Mouse (Mus musculus) naive thymus-derived CD4-positive, alpha-beta T cell, adult 2 months (primary cell): Measurements from ENCODE around the gene Slc25a51.

Source experiments
- DNase-seq: peaks from one replicate; pipeline ENCODE4 v3.0.0-alpha.2; 2011; ENCODE audit warnings: low read depth

Slc25a51 gene

DNA sequence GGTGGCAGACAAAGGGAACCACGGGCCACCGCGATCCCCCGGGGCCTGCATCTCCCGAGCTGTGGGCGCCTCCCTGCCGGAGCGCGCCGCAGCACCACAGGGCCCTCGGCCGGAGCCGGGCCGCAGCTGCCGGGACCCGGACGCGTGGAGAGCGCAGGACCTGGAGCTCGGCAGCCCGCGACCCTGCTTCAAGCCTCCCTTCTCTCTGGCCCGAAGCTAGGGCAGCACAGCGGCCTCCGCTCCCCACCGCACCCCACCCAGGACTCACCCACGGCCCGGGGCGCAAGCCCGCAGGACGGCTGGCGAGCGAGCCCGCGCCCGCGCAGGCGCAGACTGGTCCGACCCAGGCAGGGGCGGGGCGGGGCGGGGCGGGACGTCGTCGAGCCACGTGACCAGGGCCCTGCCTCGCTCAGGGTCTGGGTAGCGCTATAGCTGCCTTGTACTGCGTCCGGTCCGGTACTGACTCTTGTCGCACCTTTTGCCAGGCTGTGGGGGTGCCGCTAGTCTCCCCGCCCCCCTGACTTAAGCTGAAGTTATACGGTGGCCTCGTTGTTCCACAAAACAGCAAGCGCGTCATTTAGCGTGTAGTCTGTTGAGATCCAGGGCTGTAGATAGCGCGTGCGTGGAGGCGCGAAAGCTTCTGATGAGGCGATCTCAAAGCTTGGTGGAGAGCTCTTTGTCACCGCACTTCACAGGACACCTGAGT lies at the start of gene Slc25a51:
Slc25a51 (minus strand) TSS at position 340 of the 706 bp plus-strand sequence.
- DNase-seq, result peak; percentile 96

- no peak for DNase-seq
These were observed 49.0 kb upstream of the Slc25a51 start for GRCm38 (mm10) chr4:45457543-45457942.

DNA sequence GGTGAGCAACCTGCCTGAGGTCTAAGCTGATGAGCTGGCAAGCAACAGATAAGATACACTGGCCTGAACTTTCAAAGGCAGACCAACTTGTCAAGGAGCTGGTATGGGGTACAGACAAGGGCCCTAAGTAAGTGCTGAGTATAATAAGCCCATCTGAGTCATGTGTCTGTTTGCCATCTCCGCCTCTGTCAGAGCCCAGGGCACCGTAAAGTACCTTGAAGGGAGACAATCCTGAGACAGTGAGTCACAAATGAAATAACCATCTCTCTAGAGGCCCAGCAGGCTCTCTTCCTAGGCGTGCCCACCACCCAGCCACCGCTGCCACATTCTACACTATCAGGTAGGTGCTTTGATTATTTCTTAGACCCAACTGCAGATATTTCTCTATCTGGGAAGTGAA lies 46.4 kb upstream of the Slc25a51 start:
- DNase-seq, result no peak

- DNase-seq, result no peak
These were observed 44.8 kb upstream of the Slc25a51 start for GRCm38 (mm10) chr4:45453271-45453851.

DNA sequence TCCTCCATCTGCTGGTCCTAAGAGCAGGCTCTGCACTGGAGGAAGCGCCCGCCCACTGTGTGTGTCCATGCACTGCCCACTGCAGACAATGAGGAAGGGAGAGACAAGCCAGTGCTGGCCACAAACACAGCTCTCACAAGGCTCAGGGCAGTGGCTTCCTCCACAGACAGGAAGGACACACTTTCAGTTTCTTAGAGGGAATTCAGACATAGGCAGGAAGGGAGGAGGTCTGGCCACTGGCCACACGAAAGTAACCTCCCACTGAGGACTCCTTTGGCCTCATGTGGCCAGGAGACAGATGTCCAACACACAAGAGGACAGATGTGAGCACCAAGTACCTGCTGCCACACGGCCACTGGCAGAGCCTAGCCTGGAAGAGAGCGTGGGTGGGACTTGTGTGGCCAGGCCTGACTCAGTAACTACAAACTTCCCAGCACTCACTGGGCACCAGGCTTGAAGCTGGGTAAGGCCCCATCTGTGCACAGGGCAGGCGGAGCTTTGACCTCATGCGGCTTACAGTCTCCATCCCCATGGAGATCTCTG lies 44.1 kb upstream of the Slc25a51 start:
- DNase-seq, result peak; percentile 3

GRCm38 (mm10) chr4:45449012-45449411 lies 40.4 kb upstream of the Slc25a51 start:
- no peak for DNase-seq

DNA sequence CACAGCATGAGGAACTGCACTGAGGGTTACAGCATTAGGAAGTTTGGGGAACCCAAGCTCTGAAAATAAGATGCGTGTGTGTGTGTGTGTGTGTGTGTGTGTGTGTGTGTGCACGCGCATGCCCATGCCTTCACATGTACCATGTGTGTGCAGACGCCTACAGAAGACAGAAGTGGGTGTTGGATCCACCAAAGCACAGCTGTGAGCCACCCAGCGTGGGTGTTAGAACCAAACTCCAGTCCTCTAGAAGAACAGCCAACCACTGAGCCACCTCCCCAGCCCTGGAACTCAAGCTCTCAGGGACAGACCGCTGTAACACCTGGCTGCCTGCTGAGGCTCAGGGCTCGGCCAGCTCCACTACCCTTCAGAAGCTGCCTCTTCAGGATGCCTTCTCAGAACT lies 39.9 kb upstream of the Slc25a51 start:
- no peak for DNase-seq

DNA sequence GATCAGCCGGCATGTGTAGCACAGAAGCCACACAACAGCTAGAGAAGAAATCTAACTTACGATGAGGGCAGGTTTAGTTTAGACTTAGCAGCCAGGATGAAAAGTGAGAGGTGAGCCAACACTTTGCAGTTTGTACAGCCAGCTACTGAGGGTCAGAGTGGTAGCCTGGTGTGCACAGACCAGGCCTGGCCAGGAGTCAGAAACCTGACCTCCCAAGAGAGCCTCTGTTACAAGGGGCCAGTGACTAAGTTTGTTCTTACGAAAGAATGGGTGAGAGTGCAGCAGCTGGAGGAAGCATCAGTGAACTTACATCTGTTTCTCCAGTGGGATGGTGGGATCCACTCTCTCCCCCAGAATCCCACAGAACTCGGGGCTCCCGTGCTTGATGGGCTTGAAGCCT lies 38.6 kb upstream of the Slc25a51 start:
- no peak for DNase-seq

GRCm38 (mm10) chr4:45445235-45445634 lies 36.7 kb upstream of the Slc25a51 start:
- DNase-seq, result no peak

- DNase-seq, result no peak
These were observed 36.2 kb upstream of the Slc25a51 start for GRCm38 (mm10) chr4:45444813-45445212.

GRCm38 (mm10) chr4:45443652-45444051 lies 35.1 kb upstream of the Slc25a51 start:
- DNase-seq, result no peak

DNA sequence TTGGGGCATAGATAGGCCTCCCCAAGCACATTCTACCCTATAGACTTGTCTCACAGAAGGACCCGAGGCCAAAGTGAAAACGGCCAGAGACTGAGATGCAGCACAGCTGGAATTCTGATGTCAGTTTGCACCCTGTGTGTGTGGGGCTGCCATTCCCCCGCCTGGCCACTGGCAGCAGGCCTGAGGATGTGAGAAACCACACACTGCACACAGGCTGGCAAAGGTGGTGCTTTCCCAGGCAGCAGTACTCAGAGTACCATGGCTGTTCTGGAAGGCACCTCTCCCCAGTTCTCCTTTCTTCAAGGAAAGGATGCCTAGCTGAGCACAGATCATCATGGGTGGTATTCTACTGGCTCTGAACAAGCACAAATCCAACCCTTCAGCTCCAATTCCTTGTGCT lies 33.7 kb upstream of the Slc25a51 start:
- DNase-seq, result no peak

GRCm38 (mm10) chr4:45441778-45442177 lies 33.2 kb upstream of the Slc25a51 start:
- DNase-seq, result no peak

DNA sequence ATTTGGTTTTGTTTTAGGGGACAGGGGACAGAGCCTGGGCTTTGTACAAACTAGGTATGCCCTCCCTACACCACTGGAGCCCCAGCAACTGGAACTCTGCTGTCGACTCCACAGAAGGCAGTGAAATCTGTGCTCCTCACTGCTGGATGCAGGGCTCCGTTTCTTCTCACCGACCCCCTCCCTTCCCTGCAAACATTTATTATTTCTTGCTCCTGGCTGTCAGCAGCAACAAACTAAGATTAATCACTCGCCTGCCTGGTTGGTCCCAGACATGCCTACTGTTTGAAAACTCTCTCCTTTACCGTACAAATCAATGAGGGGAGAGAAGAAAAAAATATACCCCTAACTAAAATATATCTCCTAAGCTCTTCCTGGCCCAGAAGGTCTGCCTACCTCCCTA lies 30.7 kb upstream of the Slc25a51 start:
- no peak for DNase-seq

DNA sequence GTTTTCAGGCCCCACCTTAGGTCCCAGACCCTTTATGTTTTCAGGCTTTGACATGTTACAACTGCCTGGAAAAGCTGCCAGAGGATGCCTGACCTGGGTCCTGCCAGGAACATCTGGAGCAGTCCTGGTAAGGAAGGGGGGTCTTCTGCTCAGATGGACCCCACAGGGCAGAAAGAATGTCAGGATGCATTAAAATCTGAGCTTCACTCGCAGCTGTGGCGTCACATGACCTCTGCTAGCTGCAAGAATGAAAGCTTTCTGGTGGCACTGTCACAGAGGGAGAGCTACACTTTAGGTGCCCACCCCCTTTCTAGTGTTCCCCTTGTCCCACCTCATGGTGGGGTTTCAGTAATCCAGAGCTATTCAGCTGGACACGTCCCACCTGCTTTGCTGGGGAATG lies 28.4 kb upstream of the Slc25a51 start:
- DNase-seq, result no peak

DNA sequence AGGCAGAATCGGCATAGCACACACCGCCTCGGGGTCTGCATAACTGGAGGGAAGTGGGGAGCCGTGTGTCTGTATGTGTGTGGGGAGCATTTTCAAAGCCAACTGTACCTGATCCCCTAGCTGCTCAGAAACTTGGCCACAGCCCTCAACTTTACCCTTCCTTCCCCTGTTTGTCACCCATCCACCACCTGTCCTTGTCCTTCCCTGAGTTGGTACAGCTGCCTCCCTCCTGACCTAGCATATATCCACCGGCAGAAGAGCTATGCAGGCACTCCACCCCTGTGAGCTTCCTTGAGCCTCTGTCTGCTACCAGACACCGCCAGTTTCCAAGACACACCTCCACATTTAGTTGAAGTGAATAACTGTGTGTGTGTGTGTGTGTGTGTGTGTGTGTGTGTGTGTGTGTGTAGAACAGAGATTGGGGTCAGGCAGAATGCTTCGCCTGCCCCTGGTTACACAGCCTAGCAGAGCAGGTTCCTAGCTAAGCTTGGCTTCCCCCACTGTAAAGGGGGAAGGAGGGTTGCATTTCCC lies 27.9 kb upstream of the Slc25a51 start:
- no peak for DNase-seq

DNA sequence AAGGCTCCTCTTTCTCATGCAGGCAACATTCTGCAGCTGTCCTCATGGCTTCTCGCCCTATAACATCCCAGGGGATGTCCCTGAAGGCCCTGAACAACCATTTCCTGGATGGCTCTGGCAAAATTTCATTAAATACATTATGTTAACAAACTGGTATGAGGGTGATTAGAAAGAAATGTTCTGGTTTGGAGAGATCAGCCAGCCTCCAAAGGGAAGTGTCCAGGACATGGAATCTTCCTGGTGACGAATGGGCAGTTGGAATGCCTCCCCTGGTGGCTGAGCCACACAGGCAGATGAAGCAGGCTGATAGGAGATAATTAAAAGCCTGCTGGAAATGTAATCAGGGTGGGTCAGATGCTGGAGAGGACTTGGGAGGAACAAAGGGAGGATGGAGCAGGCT lies 27.3 kb upstream of the Slc25a51 start:
- no peak for DNase-seq

DNA sequence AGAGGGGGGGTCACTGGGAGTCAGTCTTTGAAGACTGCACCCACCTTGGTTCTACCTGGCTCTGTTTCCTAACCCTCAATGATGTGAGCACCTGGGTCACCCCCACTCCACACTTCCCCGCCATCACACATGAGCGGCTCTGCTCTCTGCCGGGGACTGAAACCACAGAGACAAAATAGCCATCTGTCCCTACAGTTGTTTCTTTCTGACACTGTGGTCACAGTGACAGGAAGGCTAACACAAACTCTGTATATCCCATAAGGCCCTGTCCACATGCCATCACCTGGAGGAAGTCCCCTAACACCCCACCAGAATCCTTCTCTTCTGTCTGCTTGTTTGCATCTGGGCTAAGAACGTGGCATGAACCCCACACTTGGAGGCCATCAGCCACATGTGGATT lies 26.1 kb upstream of the Slc25a51 start:
- no peak for DNase-seq

GRCm38 (mm10) chr4:45434071-45434470 lies 25.5 kb upstream of the Slc25a51 start:
- no peak for DNase-seq

DNA sequence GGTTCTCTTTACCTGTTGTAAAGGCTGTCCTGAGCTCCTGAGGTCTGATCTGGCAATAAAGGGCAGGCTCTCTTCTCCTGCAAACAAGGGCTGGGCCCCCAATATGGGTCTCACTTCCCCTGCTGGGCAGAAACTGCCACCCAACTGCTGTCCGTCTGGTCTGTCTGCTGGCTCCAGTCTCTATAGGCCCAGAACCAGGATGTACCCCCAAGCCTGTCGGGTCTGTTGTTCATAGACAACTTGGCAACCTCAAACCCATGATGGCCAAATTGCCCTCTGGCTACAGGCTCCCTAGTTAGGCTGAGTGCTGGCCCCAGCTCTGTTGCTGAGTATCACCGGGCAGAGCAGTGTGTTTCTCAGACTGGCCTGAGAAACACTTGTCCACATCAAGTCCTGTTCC lies 23.2 kb upstream of the Slc25a51 start:
- DNase-seq, result no peak

GRCm38 (mm10) chr4:45431316-45431715 lies 22.8 kb upstream of the Slc25a51 start:
- DNase-seq, result no peak

GRCm38 (mm10) chr4:45429451-45429850 lies 20.9 kb upstream of the Slc25a51 start:
- no peak for DNase-seq

- DNase-seq, result no peak
These were observed 18.3 kb upstream of the Slc25a51 start for GRCm38 (mm10) chr4:45426724-45427457.
